8 mouse cellular contexts compared by ENCODE assay signal in the genomic region with DNA sequence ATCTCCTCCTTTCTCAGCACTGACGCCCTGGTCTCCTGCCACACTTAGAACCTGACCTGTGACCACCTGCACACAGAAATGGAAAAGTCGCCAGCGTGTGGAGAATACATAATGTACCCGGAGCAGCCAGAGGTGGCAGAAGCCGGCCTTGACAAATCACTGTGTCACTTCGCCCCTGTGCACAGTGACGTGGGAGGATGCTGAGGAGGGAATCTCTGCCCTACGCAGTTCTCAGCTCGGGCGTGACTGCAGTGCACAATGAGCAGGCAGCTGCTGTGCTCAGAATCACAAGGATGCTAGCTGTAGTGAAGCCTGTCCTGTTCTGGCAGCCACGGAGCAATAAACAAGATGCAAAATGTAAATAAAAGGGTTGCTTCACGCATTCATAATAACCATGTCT.
DNase-seq lines count a peak whose midpoint lies in the region; ATAC-seq lines count a peak whose summit lies in the region.

No protein-coding gene starts in this region.

- 0 out of 2 replicates have a peak overlapping the region, but pooled peaks have one; percentile 8 for H3K27ac ChIP-seq in neural tube, embryonic 11.5 days (ENCODE audit: low read depth, low read length)
- 0 out of 2 replicates have a peak overlapping the region, but pooled peaks have one; percentile 37 for H3K27ac ChIP-seq in hindbrain, embryonic 11.5 days (ENCODE audit: low read depth, low read length)
- H3K27ac ChIP-seq in liver, embryonic 11.5 days (ENCODE audit: low read depth, low read length): no peak overlapping the region

- no peaks in the 10 kb centered on the region for H3K9me3 ChIP-seq in neural tube, embryonic 11.5 days (ENCODE audit: control insufficient read depth, low read length)
- H3K9me3 ChIP-seq in hindbrain, embryonic 11.5 days (ENCODE audit: control insufficient read depth, low read length): no peaks in the 10 kb centered on the region
- no peaks in the 10 kb centered on the region for H3K9me3 ChIP-seq in liver, embryonic 11.5 days (ENCODE audit: control insufficient read depth, low read length)

- H3K36me3 ChIP-seq in neural tube, embryonic 11.5 days (ENCODE audit: control insufficient read depth, insufficient read depth, low read length): no peaks in the 10 kb centered on the region
- H3K36me3 ChIP-seq in hindbrain, embryonic 11.5 days (ENCODE audit: control insufficient read depth, insufficient read depth, low read length): no peaks in the 10 kb centered on the region
- no peaks in the 10 kb centered on the region for H3K36me3 ChIP-seq in liver, embryonic 11.5 days (ENCODE audit: control insufficient read depth, insufficient read depth, low read length)

- peak; percentile 53 for DNase-seq in neural tube, embryonic 11.5 days (ENCODE audit: low spot score)
- DNase-seq in neural tube, embryonic 10.5 days (ENCODE audit: extremely low spot score, low spot score): no peak
- peak; percentile 56 for DNase-seq in hindbrain, embryonic 11.5 days (ENCODE audit: low spot score)
- peak; percentile 14 for DNase-seq in mesoderm, embryonic 11.5 days (ENCODE audit: low read depth, low spot score)
- no peak for DNase-seq in lung, postnatal 36 days
- no peak for DNase-seq in liver, embryonic 11.5 days (ENCODE audit: low spot score)
- DNase-seq in spleen, postnatal 4 days (ENCODE audit: low spot score in 2 of 2): no peak
- DNase-seq in adrenal gland, adult (ENCODE audit: inconsistent age in 2 of 2, low spot score in 1 of 2): no peak

- no peak overlapping the region for H3K4me3 ChIP-seq in neural tube, embryonic 11.5 days (ENCODE audit: low read depth, low read length)
- no peak overlapping the region for H3K4me3 ChIP-seq in hindbrain, embryonic 11.5 days (ENCODE audit: low read depth, low read length)
- H3K4me3 ChIP-seq in liver, embryonic 11.5 days (ENCODE audit: low read depth, low read length): no peak overlapping the region

- no peak overlapping the region; the same call in 1 of the 2 replicates for H3K9ac ChIP-seq in neural tube, embryonic 11.5 days (ENCODE audit: low read length)
- H3K9ac ChIP-seq in hindbrain, embryonic 11.5 days (ENCODE audit: low read depth, low read length): no peak overlapping the region
- H3K9ac ChIP-seq in liver, embryonic 11.5 days (ENCODE audit: low read depth, low read length): no peak overlapping the region

- ATAC-seq in neural tube, embryonic 11.5 days (ENCODE audit: insufficient read depth, low FRiP score, low TSS enrichment): peak; percentile 85
- ATAC-seq in hindbrain, embryonic 11.5 days (ENCODE audit: low FRiP score): peak; percentile 94
- no peak for ATAC-seq in liver, embryonic 11.5 days (replicated peaks; ENCODE audit: low FRiP score)

- no peaks in the 10 kb centered on the region for H3K27me3 ChIP-seq in neural tube, embryonic 11.5 days (ENCODE audit: control insufficient read depth, insufficient read depth, low read length)
- no peaks in the 10 kb centered on the region for H3K27me3 ChIP-seq in hindbrain, embryonic 11.5 days (ENCODE audit: control insufficient read depth, insufficient read depth, low read length)
- no peaks in the 10 kb centered on the region for H3K27me3 ChIP-seq in liver, embryonic 11.5 days (replicated peaks; ENCODE audit: control insufficient read depth, insufficient read depth, low read length)

- H3K4me1 ChIP-seq in neural tube, embryonic 11.5 days (ENCODE audit: control insufficient read depth, insufficient read depth, low read length): no peaks in the 10 kb centered on the region; the same call in 1 of the 2 replicates
- H3K4me1 ChIP-seq in hindbrain, embryonic 11.5 days (replicated peaks; ENCODE audit: control insufficient read depth, insufficient read depth, low read length): no peaks in the 10 kb centered on the region
- H3K4me1 ChIP-seq in liver, embryonic 11.5 days (replicated peaks; ENCODE audit: control insufficient read depth, insufficient read depth, low read length): no peaks in the 10 kb centered on the region

- H3K4me2 ChIP-seq in neural tube, embryonic 11.5 days (ENCODE audit: low read depth): no peak overlapping the region
- no peak overlapping the region for H3K4me2 ChIP-seq in hindbrain, embryonic 11.5 days (replicated peaks; ENCODE audit: low read depth, low read length)
- no peak overlapping the region for H3K4me2 ChIP-seq in liver, embryonic 11.5 days

- 63% methylated on average over 12 of the region's 12 CpGs for WGBS in neural tube, embryonic 11.5 days
- WGBS in hindbrain, embryonic 11.5 days: 49% methylated on average over 12 of the region's 12 CpGs
- WGBS in liver, embryonic 11.5 days: 72% methylated on average over 12 of the region's 12 CpGs

Comparison
In these comparisons a context has a peak if more than half of its experiments do, and no peak if none do; other contexts are left out.
1. DNase-seq: peak in neural tube, embryonic 11.5 days (single experiment), hindbrain, embryonic 11.5 days (single experiment) and mesoderm, embryonic 11.5 days (single experiment); none in neural tube, embryonic 10.5 days (single experiment), lung, postnatal 36 days (single experiment), liver, embryonic 11.5 days (single experiment), spleen, postnatal 4 days (0 of 2) and adrenal gland, adult (0 of 2).